Mouse (Mus musculus): Measurements from ENCODE around the gene Crk. TPM values are rescaled to one million over a fixed set of nuclear protein-coding genes. Genes with fewer than 3 reads are reported as not detected.

Gene Crk
- polyA plus RNA-seq, 1 experiment from 2014 or later: 101 TPM

DNA sequence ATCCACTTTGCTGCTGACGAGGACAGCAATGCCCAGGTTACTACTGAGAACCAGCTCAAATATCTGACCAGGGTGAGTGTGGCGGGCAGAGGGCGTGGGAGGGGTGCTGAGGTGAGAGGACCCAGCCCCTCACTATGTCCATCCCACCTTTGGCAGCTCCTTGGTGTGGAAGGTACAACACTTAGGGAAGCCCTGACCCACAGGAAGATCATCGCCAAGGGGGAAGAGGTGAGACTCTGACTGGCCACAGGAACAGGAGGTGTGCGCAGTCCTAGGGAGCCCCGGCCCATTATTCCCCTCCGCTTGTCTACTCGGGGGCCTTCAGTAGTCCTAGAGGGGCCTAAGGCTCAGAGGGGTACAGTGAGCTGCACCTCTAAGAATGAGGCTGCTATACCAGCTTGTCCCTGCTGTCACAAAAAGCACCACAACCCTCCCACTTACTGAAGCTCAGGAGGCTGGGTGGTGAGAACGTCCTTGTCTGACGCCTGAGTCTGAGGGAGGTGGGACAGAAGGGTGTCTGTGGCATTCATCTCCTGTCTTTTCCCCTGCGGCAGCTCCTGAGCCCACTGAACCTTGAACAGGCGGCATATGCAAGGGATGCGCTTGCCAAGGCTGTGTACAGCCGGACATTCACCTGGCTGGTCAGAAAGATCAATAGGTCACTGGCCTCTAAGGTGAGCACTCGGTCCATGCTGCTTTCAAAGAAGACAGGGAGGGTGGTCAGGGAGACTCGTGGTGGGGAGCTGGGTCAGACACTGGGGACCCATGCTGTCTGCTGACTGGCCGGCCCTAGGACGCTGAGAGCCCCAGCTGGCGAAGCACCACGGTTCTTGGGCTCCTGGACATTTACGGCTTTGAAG lies 17.9 kb upstream of the Crk start:
- peaks cover 12% of the 10 kb centered on the region for H3K4me1 ChIP-seq (ENCODE audit: control insufficient read depth, insufficient read depth, low read length)
- H3K27me3 ChIP-seq (ENCODE audit: control insufficient read depth, insufficient read depth, low read length): no peaks in the 10 kb centered on the region
- H3K36me3 ChIP-seq (ENCODE audit: control insufficient read depth, insufficient read depth): peaks cover 71% of the 10 kb centered on the region
- WGBS: 89% methylated on average over 21 of the region's 21 CpGs
- H3K4me2 ChIP-seq (ENCODE audit: low read depth, low read length): no peak overlapping the region
- ATAC-seq (replicated peaks; ENCODE audit: extremely low read depth, insufficient read depth, low FRiP score): no peak
- H3K4me3 ChIP-seq (ENCODE audit: low read length): no peak overlapping the region
- no peaks in the 10 kb centered on the region for H3K9me3 ChIP-seq (replicated peaks; ENCODE audit: control insufficient read depth, low read length)
- no peak overlapping the region for H3K27ac ChIP-seq (ENCODE audit: low read length)
- H3K9ac ChIP-seq (ENCODE audit: low read length): no peak overlapping the region

- H3K9me3 ChIP-seq (replicated peaks; ENCODE audit: control insufficient read depth, low read length): no peaks in the 10 kb centered on the region
- ATAC-seq (replicated peaks; ENCODE audit: extremely low read depth, insufficient read depth, low FRiP score): no peak
- H3K27me3 ChIP-seq (ENCODE audit: control insufficient read depth, insufficient read depth, low read length): no peaks in the 10 kb centered on the region
- no peak overlapping the region for H3K4me2 ChIP-seq (ENCODE audit: low read depth, low read length)
- 90% methylated on average over 7 of the region's 7 CpGs for WGBS
- H3K27ac ChIP-seq (ENCODE audit: low read length): no peak overlapping the region
- H3K4me3 ChIP-seq (ENCODE audit: low read length): no peak overlapping the region
- no peak overlapping the region for H3K9ac ChIP-seq (ENCODE audit: low read length)
- peaks cover 5% of the 10 kb centered on the region for H3K4me1 ChIP-seq (ENCODE audit: control insufficient read depth, insufficient read depth, low read length)
- H3K36me3 ChIP-seq (ENCODE audit: control insufficient read depth, insufficient read depth): peaks cover 81% of the 10 kb centered on the region
These were observed 16.9 kb upstream of the Crk start for GRCm38 (mm10) chr11:75662131-75662530.

DNA sequence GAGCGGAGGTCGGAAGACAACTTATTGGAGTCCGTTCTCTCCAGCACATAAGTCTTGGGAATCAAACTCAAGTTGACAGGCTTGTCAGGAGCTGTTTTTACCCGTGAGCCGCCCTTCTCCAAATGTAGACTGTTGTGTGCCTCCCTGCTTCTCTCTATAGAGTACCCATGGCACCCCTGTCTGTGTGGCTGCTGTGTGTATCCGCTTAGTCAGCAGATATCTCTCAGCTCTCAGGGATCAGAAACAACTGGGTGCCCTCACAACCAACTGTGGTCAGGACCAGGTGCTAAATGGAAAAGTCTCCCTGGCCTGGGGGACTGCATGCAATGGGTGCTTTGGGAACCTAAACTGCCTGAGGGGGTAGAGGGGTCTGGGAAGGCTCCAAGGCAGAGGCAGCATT lies 12.8 kb upstream of the Crk start:
- Histone ChIP-seq H3K4me3 (ENCODE audit: low read length) (no peak overlapping the region), H3K27ac (ENCODE audit: low read length) (no peak overlapping the region), H3K36me3 (ENCODE audit: control insufficient read depth, insufficient read depth) (peaks cover 84% of the 10 kb centered on the region), H3K27me3 (ENCODE audit: control insufficient read depth, insufficient read depth, low read length) (no peaks in the 10 kb centered on the region), H3K4me1 (ENCODE audit: control insufficient read depth, insufficient read depth, low read length) (no peaks in the 10 kb centered on the region), H3K4me2 (ENCODE audit: low read depth, low read length) (no peak overlapping the region), H3K9ac (ENCODE audit: low read length) (no peak overlapping the region), H3K9me3 (replicated peaks; ENCODE audit: control insufficient read depth, low read length) (no peaks in the 10 kb centered on the region)
- 95% methylated on average over 6 of the region's 6 CpGs for WGBS
- ATAC-seq (replicated peaks; ENCODE audit: extremely low read depth, insufficient read depth, low FRiP score): no peak

- no peak overlapping the region for H3K27ac ChIP-seq (ENCODE audit: low read length)
- no peaks in the 10 kb centered on the region for H3K4me1 ChIP-seq (ENCODE audit: control insufficient read depth, insufficient read depth, low read length)
- no peaks in the 10 kb centered on the region for H3K9me3 ChIP-seq (replicated peaks; ENCODE audit: control insufficient read depth, low read length)
- H3K4me2 ChIP-seq (ENCODE audit: low read depth, low read length): no peak overlapping the region
- no peak overlapping the region for H3K9ac ChIP-seq (ENCODE audit: low read length)
- peaks cover 80% of the 10 kb centered on the region for H3K36me3 ChIP-seq (ENCODE audit: control insufficient read depth, insufficient read depth)
- H3K27me3 ChIP-seq (ENCODE audit: control insufficient read depth, insufficient read depth, low read length): no peaks in the 10 kb centered on the region
- no peak overlapping the region for H3K4me3 ChIP-seq (ENCODE audit: low read length)
- no peak for ATAC-seq (replicated peaks; ENCODE audit: extremely low read depth, insufficient read depth, low FRiP score)
- 81% methylated on average over 3 of the region's 3 CpGs for WGBS
These were observed 10.4 kb upstream of the Crk start for GRCm38 (mm10) chr11:75668621-75669020.

DNA sequence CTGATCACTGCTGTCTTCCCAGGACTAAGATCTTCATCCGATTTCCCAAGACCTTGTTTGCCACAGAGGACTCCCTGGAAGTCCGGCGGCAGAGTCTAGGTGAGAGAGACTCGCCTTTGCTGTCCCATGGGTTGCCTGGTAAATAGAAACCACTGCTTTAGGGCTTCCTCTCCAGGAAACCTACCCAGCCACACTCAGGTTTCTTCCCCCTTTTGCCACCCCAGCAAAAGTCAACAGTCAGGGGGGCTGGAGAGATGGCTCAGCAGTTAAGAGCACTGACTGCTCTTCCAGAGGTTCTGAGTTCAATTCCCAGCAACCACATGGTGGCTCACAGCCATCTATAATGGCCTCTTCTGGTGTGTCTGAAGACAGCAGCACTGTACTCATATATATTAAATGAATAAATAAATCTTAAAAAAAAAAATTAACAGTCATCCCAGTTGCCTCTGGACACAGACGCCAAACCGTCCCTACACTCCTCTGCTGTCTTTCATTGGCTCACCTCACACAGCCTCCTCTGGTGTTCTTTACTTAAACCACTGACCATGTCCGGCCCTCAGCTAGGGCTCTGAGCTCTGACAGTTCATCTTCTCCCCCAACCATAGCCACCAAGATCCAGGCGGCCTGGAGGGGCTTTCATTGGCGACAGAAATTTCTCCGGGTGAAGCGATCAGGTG lies 9.7 kb upstream of the Crk start:
- no peaks in the 10 kb centered on the region for H3K4me1 ChIP-seq (ENCODE audit: control insufficient read depth, insufficient read depth, low read length)
- H3K36me3 ChIP-seq (ENCODE audit: control insufficient read depth, insufficient read depth): peaks cover 75% of the 10 kb centered on the region
- no peaks in the 10 kb centered on the region for H3K9me3 ChIP-seq (replicated peaks; ENCODE audit: control insufficient read depth, low read length)
- H3K9ac ChIP-seq (ENCODE audit: low read length): no peak overlapping the region
- no peaks in the 10 kb centered on the region for H3K27me3 ChIP-seq (ENCODE audit: control insufficient read depth, insufficient read depth, low read length)
- H3K4me2 ChIP-seq (ENCODE audit: low read depth, low read length): no peak overlapping the region
- ATAC-seq (replicated peaks; ENCODE audit: extremely low read depth, insufficient read depth, low FRiP score): no peak
- no peak overlapping the region for H3K27ac ChIP-seq (ENCODE audit: low read length)
- WGBS: 82% methylated on average over 11 of the region's 11 CpGs
- no peak overlapping the region for H3K4me3 ChIP-seq (ENCODE audit: low read length)

GRCm38 (mm10) chr11:75669853-75670200 lies 9.2 kb upstream of the Crk start:
- Histone ChIP-seq H3K27me3 (ENCODE audit: control insufficient read depth, insufficient read depth, low read length) (no peaks in the 10 kb centered on the region), H3K9ac (ENCODE audit: low read length) (no peak overlapping the region), H3K9me3 (replicated peaks; ENCODE audit: control insufficient read depth, low read length) (no peaks in the 10 kb centered on the region), H3K4me3 (ENCODE audit: low read length) (no peak overlapping the region), H3K4me2 (ENCODE audit: low read depth, low read length) (no peak overlapping the region), H3K36me3 (ENCODE audit: control insufficient read depth, insufficient read depth) (peaks cover 73% of the 10 kb centered on the region), H3K27ac (ENCODE audit: low read length) (no peak overlapping the region), H3K4me1 (ENCODE audit: control insufficient read depth, insufficient read depth, low read length) (no peaks in the 10 kb centered on the region)
- ATAC-seq (replicated peaks; ENCODE audit: extremely low read depth, insufficient read depth, low FRiP score): no peak
- WGBS: 85% methylated on average over 12 of the region's 12 CpGs

GRCm38 (mm10) chr11:75671426-75672180 lies 7.5 kb upstream of the Crk start:
- Histone ChIP-seq H3K4me2 (ENCODE audit: low read depth, low read length) (no peak overlapping the region), H3K9ac (ENCODE audit: low read length) (no peak overlapping the region), H3K4me3 (ENCODE audit: low read length) (no peak overlapping the region), H3K9me3 (replicated peaks; ENCODE audit: control insufficient read depth, low read length) (no peaks in the 10 kb centered on the region), H3K27me3 (ENCODE audit: control insufficient read depth, insufficient read depth, low read length) (no peaks in the 10 kb centered on the region), H3K27ac (ENCODE audit: low read length) (no peak overlapping the region), H3K36me3 (ENCODE audit: control insufficient read depth, insufficient read depth) (peaks cover 56% of the 10 kb centered on the region), H3K4me1 (ENCODE audit: control insufficient read depth, insufficient read depth, low read length) (no peaks in the 10 kb centered on the region)
- ATAC-seq (replicated peaks; ENCODE audit: extremely low read depth, insufficient read depth, low FRiP score): no peak
- WGBS: 83% methylated on average over 22 of the region's 22 CpGs

DNA sequence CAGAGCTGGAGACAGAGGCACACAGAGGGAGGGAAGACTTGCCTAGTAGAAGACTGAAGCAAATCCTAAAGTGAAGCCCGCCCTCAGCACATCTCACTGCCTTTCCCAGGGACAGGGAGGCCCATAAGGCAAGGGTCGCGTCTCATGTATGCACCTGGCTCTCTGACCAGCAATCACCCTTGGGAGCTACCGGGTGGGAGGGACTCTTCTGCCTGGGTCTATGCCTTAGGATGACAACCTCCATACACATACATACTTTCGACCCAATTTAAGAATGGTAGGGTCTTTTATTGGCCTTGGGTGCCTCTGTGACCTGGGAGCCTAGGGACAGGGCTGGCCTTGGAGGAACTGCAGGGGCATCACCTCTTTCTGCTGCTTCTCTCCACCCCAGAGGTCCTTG lies 5.6 kb upstream of the Crk start:
- H3K36me3 ChIP-seq (ENCODE audit: control insufficient read depth, insufficient read depth): peaks cover 42% of the 10 kb centered on the region
- no peak overlapping the region for H3K4me3 ChIP-seq (ENCODE audit: low read length)
- H3K4me2 ChIP-seq (ENCODE audit: low read depth, low read length): no peak overlapping the region
- WGBS: 89% methylated on average over 5 of the region's 5 CpGs
- peaks cover 2% of the 10 kb centered on the region; the same call in 1 of the 2 replicates for H3K4me1 ChIP-seq (ENCODE audit: control insufficient read depth, insufficient read depth, low read length)
- no peak overlapping the region for H3K27ac ChIP-seq (ENCODE audit: low read length)
- H3K27me3 ChIP-seq (ENCODE audit: control insufficient read depth, insufficient read depth, low read length): no peaks in the 10 kb centered on the region
- ATAC-seq (replicated peaks; ENCODE audit: extremely low read depth, insufficient read depth, low FRiP score): no peak
- no peak overlapping the region for H3K9ac ChIP-seq (ENCODE audit: low read length)
- no peaks in the 10 kb centered on the region for H3K9me3 ChIP-seq (replicated peaks; ENCODE audit: control insufficient read depth, low read length)

- Histone ChIP-seq H3K9me3 (replicated peaks; ENCODE audit: control insufficient read depth, low read length) (no peaks in the 10 kb centered on the region), H3K27ac (ENCODE audit: low read length) (no peak overlapping the region), H3K4me2 (ENCODE audit: low read depth, low read length) (no peak overlapping the region), H3K27me3 (ENCODE audit: control insufficient read depth, insufficient read depth, low read length) (no peaks in the 10 kb centered on the region), H3K36me3 (ENCODE audit: control insufficient read depth, insufficient read depth) (peaks cover 30% of the 10 kb centered on the region), H3K4me3 (ENCODE audit: low read length) (no peak overlapping the region), H3K4me1 (ENCODE audit: control insufficient read depth, insufficient read depth, low read length) (peaks cover 3% of the 10 kb centered on the region; the same call in 1 of the 2 replicates), H3K9ac (ENCODE audit: low read length) (no peak overlapping the region)
- ATAC-seq (replicated peaks; ENCODE audit: extremely low read depth, insufficient read depth, low FRiP score): no peak
- 77% methylated on average over 3 of the region's 3 CpGs for WGBS
These were observed 4.2 kb upstream of the Crk start for GRCm38 (mm10) chr11:75674875-75675274.

Data from heart, embryonic 16.5 days (tissue).